Mouse (Mus musculus) CH12.LX (cell line): Measurements from ENCODE around the gene Rap1a. TPM values are rescaled to one million over a fixed set of nuclear protein-coding genes. Genes with fewer than 3 reads are reported as not detected.

ENCODE experiments used
- DNase-seq: peaks from one replicate; pipeline ENCODE4 v3.0.0-alpha.2; 2013; ENCODE audit errors: extremely low read depth
- H3K27ac ChIP-seq: 2 replicates; pipeline ENCODE4 v1.5.1; 2012; ENCODE audit warnings: low read depth, mild to moderate bottlenecking, control low read depth, moderate library complexity; ENCODE audit not compliant: insufficient read depth
- H3K27me3 ChIP-seq: replicated peaks from 2 replicates; pipeline ENCODE3; 2012; ENCODE audit warnings: inconsistent platforms
- H3K36me3 ChIP-seq, 2 experiments: replicated peaks in 1 of 2; 2 replicates each; pipeline versions ENCODE3 to v1.6.1; 2012; ENCODE audit warnings: inconsistent platforms in 1 of 2, low read length in 1 of 2, mild to moderate bottlenecking in 1 of 2, mixed read lengths in 1 of 2, moderate library complexity in 1 of 2; ENCODE audit not compliant: control insufficient read depth in 1 of 2, insufficient read depth in 1 of 2
- H3K4me1 ChIP-seq, 2 experiments: 2 replicates each; pipeline ENCODE4 v1.6.1; 2012; ENCODE audit warnings: inconsistent platforms in 1 of 2, moderate library complexity in 1 of 2; ENCODE audit not compliant: insufficient read depth in 2 of 2, control insufficient read depth in 1 of 2
- H3K4me2 ChIP-seq: 2 replicates; pipeline ENCODE4 v1.6.1; 2012; ENCODE audit warnings: low read depth, mild to moderate bottlenecking, control low read depth; ENCODE audit not compliant: poor library complexity, insufficient read depth, severe bottlenecking
- H3K4me3 ChIP-seq, 3 experiments: fragments of 150-350 bp in 1 of 3; sonication (generic) in 1 of 3; replicated peaks in 1 of 3; 2 replicates each; pipeline versions ENCODE3 to v1.5.1; 2011 to 2012; ENCODE audit warnings: low read depth in 2 of 3, low read length in 2 of 3, mild to moderate bottlenecking in 2 of 3, moderate library complexity in 2 of 3, control low read depth in 1 of 3, improper control_type of control experiment in 1 of 3, inconsistent platforms in 1 of 3, mixed read lengths in 1 of 3; ENCODE audit not compliant: poor library complexity in 1 of 3
- H3K79me2 ChIP-seq: replicated peaks from 2 replicates; pipeline ENCODE4 v1.6.1; 2012; ENCODE audit warnings: mild to moderate bottlenecking, moderate library complexity; ENCODE audit not compliant: control insufficient read depth, poor library complexity, insufficient read depth, severe bottlenecking; ENCODE audit errors: extremely low read depth
- H3K9ac ChIP-seq: 2 replicates; pipeline ENCODE4 v1.6.1; 2012; ENCODE audit warnings: low read depth, mild to moderate bottlenecking, control low read depth, moderate library complexity; ENCODE audit not compliant: insufficient read depth
- H3K9me3 ChIP-seq: replicated peaks from 2 replicates; pipeline ENCODE3; 2012; ENCODE audit warnings: low read length, inconsistent platforms, mixed read lengths
- BHLHE40 ChIP-seq: IDR thresholded peaks from 2 replicates; pipeline ENCODE4 v1.6.1; 2011; ENCODE audit warnings: mild to moderate bottlenecking, low read depth, low read length, improper control_type of control experiment
- CHD1 ChIP-seq: IDR thresholded peaks from 2 replicates; pipeline ENCODE4 v1.6.1; 2012; ENCODE audit warnings: low read depth, low read length, improper control_type of control experiment, inconsistent platforms
- E2F4 ChIP-seq: IDR thresholded peaks from 2 replicates; pipeline ENCODE4 v1.6.1; 2011; ENCODE audit warnings: low read depth, low read length, improper control_type of control experiment; ENCODE audit not compliant: insufficient replicate concordance
- ELF1 ChIP-seq: IDR thresholded peaks from 2 replicates; pipeline ENCODE4 v1.6.1; 2014; ENCODE audit warnings: low read depth, mild to moderate bottlenecking, inconsistent platforms, low read length, improper control_type of control experiment
- HCFC1 ChIP-seq: IDR thresholded peaks from 2 replicates; pipeline ENCODE4 v1.6.1; 2012; ENCODE audit warnings: low read depth, mild to moderate bottlenecking, inconsistent platforms, low read length, improper control_type of control experiment
- JUND ChIP-seq: conservative IDR thresholded peaks from 2 replicates; pipeline ENCODE4 v1.6.1; 2011; ENCODE audit warnings: low read depth, low read length, improper control_type of control experiment
- MEF2A ChIP-seq: IDR thresholded peaks from 2 replicates; pipeline ENCODE4 v1.6.1; 2014; ENCODE audit warnings: low read depth, mild to moderate bottlenecking, inconsistent platforms, low read length, improper control_type of control experiment, borderline replicate concordance
- MXI1 ChIP-seq: IDR thresholded peaks from 2 replicates; pipeline ENCODE4 v1.6.1; 2011; ENCODE audit warnings: mild to moderate bottlenecking, low read depth, low read length, improper control_type of control experiment
- MYC ChIP-seq: IDR thresholded peaks from 2 replicates; pipeline ENCODE4 v1.6.1; 2011; ENCODE audit warnings: low read depth, mild to moderate bottlenecking, improper control_type of control experiment, low read length
- PAX5 ChIP-seq: IDR thresholded peaks from 2 replicates; pipeline ENCODE4 v1.6.1; 2012; ENCODE audit warnings: low read length, inconsistent platforms, mixed read lengths
- POLR2A ChIP-seq: IDR thresholded peaks from 2 replicates; pipeline ENCODE4 v1.6.1; 2011; ENCODE audit warnings: low read depth, mild to moderate bottlenecking, improper control_type of control experiment, low read length
- POLR2AphosphoS2 ChIP-seq: IDR thresholded peaks from 2 replicates; pipeline ENCODE4 v1.6.1; 2011; ENCODE audit warnings: low read depth, low read length, improper control_type of control experiment
- RAD21 ChIP-seq: IDR thresholded peaks from 2 replicates; pipeline ENCODE4 v1.6.1; 2011; ENCODE audit warnings: low read depth, mild to moderate bottlenecking, low read length, improper control_type of control experiment, moderate library complexity
- SIN3A ChIP-seq: IDR thresholded peaks from 2 replicates; pipeline ENCODE4 v1.6.1; 2012; ENCODE audit warnings: low read length, improper control_type of control experiment, inconsistent platforms
- TBP ChIP-seq: conservative IDR thresholded peaks from 2 replicates; pipeline ENCODE4 v1.6.1; 2011; ENCODE audit warnings: low read depth, low read length, improper control_type of control experiment
- TCF12 ChIP-seq: IDR thresholded peaks from 2 replicates; pipeline ENCODE4 v1.6.1; 2014; ENCODE audit warnings: low read depth, mild to moderate bottlenecking, inconsistent platforms, low read length, improper control_type of control experiment
- USF2 ChIP-seq: conservative IDR thresholded peaks from 2 replicates; pipeline ENCODE4 v1.6.1; 2011; ENCODE audit warnings: low read depth, low read length, improper control_type of control experiment
- ZMIZ1 ChIP-seq: IDR thresholded peaks from 2 replicates; pipeline ENCODE4 v1.6.1; 2012; ENCODE audit warnings: low read depth, mild to moderate bottlenecking, inconsistent platforms, low read length, improper control_type of control experiment
- ZNF384 ChIP-seq: IDR thresholded peaks from 2 replicates; pipeline ENCODE4 v1.6.1; 2012; ENCODE audit warnings: low read depth, low read length, improper control_type of control experiment, inconsistent platforms
- dilution Hi-C: fragments of 300-500 bp; cut with MboI; formaldehyde crosslinking; loops from 2 replicates; pipeline ENCODE4 v1.14.3; 2020; ENCODE audit warnings: low sequenced_read_pairs; ENCODE audit not compliant: extremely low pct_unique_long_range_greater_than_20kb, extremely low pct_ligation_motif_present
- in situ Hi-C: fragments of 300-500 bp; cut with MboI; formaldehyde crosslinking; loops from 3 replicates; pipeline ENCODE4 v1.14.3; 2019; ENCODE audit warnings: low sequenced_read_pairs, low pct_ligation_motif_present, low pct_unique_long_range_greater_than_20kb, mixed read lengths
- polyA plus RNA-seq: library from polyadenylated mRNA; unstranded; fragments of >175 nt; gene quantifications from 2 replicates; pipeline ENCODE4 v1.2.1, GENCODE M21; 2012; ENCODE audit warnings: low read depth; ENCODE audit not compliant: insufficient read length
- total RNA-seq, 2 experiments: library from RNA; depleted of rRNA; stranded (reverse); fragments of 300-350 nt in 1 of 2; fragments of >200 nt in 1 of 2; gene quantifications; 2 replicates each; pipeline ENCODE4 v1.2.3; 2012 to 2014

Gene Rap1a
- total and polyA plus RNA-seq, 3 experiments, result 63.3 to 250 (median 209) TPM

- H3K27me3 ChIP-seq, result no peaks in the 10 kb centered on the region
- no peaks in the 10 kb centered on the region for H3K4me1 ChIP-seq
- no peak overlapping the region for H3K27ac ChIP-seq
- in situ Hi-C loops (no loop called here), dilution Hi-C loops (no loop called here)
- H3K9ac ChIP-seq, result no peak overlapping the region
- no peak overlapping the region for H3K4me2 ChIP-seq
- H3K9me3 ChIP-seq, result no peaks in the 10 kb centered on the region
- H3K79me2 ChIP-seq, result peaks cover 8% of the 10 kb centered on the region; the same call in 1 of the 2 replicates
- no peak overlapping the region for H3K4me3 ChIP-seq
- H3K36me3 ChIP-seq, result peaks cover 28 to 77% of the 10 kb centered on the region in 2 experiments
- no peak for DNase-seq
- TF ChIP-seq MYC (no peak), USF2 (no peak), MXI1 (no peak), TCF12 (no peak), RAD21 (no peak), ZMIZ1 (no peak), JUND (no peak), POLR2AphosphoS2 (no peak), ZNF384 (no peak), E2F4 (no peak), HCFC1 (no peak), SIN3A (no peak), TBP (no peak)
- TF ChIP-seq, all 38 proteins: peak for 0
Measured at GRCm38 (mm10) chr3:105737666-105738065, 63.5 kb downstream of the Rap1a start.

DNA sequence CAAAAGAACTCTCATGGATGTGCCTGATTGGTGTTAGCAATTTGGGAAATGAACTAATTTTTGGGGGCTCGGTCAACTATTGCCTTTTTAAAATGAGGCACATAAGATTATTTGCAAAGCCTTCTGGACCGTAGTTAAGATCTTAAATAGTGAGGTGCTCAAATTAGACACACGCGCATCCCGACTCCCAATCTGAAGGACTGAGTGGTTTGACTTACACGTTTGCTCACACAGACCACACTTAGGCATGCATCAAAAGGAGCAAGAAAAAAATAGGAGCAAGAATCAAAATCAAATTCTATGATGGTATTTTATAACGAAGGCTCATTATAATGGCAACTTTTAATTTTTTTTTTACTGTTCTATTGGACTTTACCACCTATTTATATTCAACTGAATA, 64.1 kb downstream of the Rap1a start:
- H3K36me3 ChIP-seq, result peaks cover 28 to 77% of the 10 kb centered on the region in 2 experiments
- H3K27me3 ChIP-seq, result no peaks in the 10 kb centered on the region
- peaks cover 6% of the 10 kb centered on the region; the same call in 1 of the 2 replicates for H3K79me2 ChIP-seq
- no peak overlapping the region for H3K4me3 ChIP-seq
- dilution Hi-C loops, result no loop called here
- H3K4me2 ChIP-seq, result no peak overlapping the region
- TF ChIP-seq ZNF384, result no peak
- no peak for TF ChIP-seq MEF2A
- no peak for TF ChIP-seq PAX5
- TF ChIP-seq CHD1, result no peak
- TF ChIP-seq BHLHE40, result no peak
- TF ChIP-seq POLR2A, result no peak
- no peak for TF ChIP-seq ELF1
- no peak overlapping the region for H3K27ac ChIP-seq
- no peaks in the 10 kb centered on the region for H3K9me3 ChIP-seq
- H3K4me1 ChIP-seq, result no peaks in the 10 kb centered on the region
- no peak overlapping the region for H3K9ac ChIP-seq
- in situ Hi-C loops, result no loop called here
- no peak for DNase-seq
